Mouse (Mus musculus) liver, embryonic 14.5 days (tissue): ENCODE results near the gene Bcr.
A peak's percentile ranks its signal among the peaks of the same experiment; 100 is the strongest.

ENCODE experiments used
- CTCF ChIP-seq: IDR thresholded peaks from 2 replicates; pipeline ENCODE4 v1.5.1; 2016; ENCODE audit warnings: antibody characterized with exemption, low read depth, control low read depth
- EP300 ChIP-seq: IDR thresholded peaks from 2 replicates; pipeline ENCODE4 v1.6.1; 2016; ENCODE audit warnings: antibody characterized with exemption, low read depth

- TF ChIP-seq CTCF (peak; percentile 85), EP300 (no peak)
Observed at GRCm38 (mm10) chr10:75021138-75021537, 39.3 kb upstream of the Bcr start.
